Mouse (Mus musculus): ENCODE data around the gene Tmem45b.

- TF ChIP-seq POLR2A (IDR thresholded peaks at IDR 0.05; ENCODE audit: insufficient read depth, low read length) (no peak), CTCF (IDR thresholded peaks at IDR 0.05; ENCODE audit: low read depth, low read length) (no peak)
Measured at GRCm38 (mm10) chr9:31384786-31385499, 79.3 kb downstream of the Tmem45b start.

Measured in ES-Bruce4 (cell line).